25 mouse cellular contexts compared by ENCODE assay signal in genomic region chr6:128457186-128457585, GRCm38 (mm10). TPM values are rescaled to one million over a fixed set of nuclear protein-coding genes. Genes with fewer than 3 reads are reported as not detected.
DNase-seq lines count a peak whose midpoint lies in the region; ATAC-seq lines count a peak whose summit lies in the region.
"Had no signal": no experiment of that assay in that cellular context is flagged by ENCODE, and none has a peak within 500 bp of the region (broad histone marks: within the 10 kb centered on the region; RNA-seq: fewer than 3 reads in every experiment).

No protein-coding gene starts in this region.

- H3K36me3 ChIP-seq in midbrain, embryonic 11.5 days (ENCODE audit: control insufficient read depth, insufficient read depth, low read length): no peaks in the 10 kb centered on the region
- no peaks in the 10 kb centered on the region for H3K36me3 ChIP-seq in midbrain, embryonic 13.5 days
- no peaks in the 10 kb centered on the region for H3K36me3 ChIP-seq in hindbrain, embryonic 12.5 days
- H3K36me3 ChIP-seq: embryonic facial prominence, embryonic 13.5 days; embryonic facial prominence, embryonic 15.5 days; forebrain, embryonic 10.5 days; forebrain, embryonic 12.5 days; G1E had no signal

- no peak overlapping the region for H3K4me3 ChIP-seq in midbrain, embryonic 11.5 days (ENCODE audit: low read depth, low read length)
- H3K4me3 ChIP-seq in midbrain, embryonic 13.5 days (replicated peaks): no peak overlapping the region
- H3K4me3 ChIP-seq in hindbrain, embryonic 12.5 days: no peak overlapping the region
- H3K4me3 ChIP-seq: embryonic facial prominence, embryonic 13.5 days; embryonic facial prominence, embryonic 15.5 days; erythroblast, embryonic 14.5 days; forebrain, embryonic 10.5 days; forebrain, embryonic 12.5 days had no signal

- H3K4me2 ChIP-seq in midbrain, embryonic 11.5 days: no peak overlapping the region
- no peak overlapping the region for H3K4me2 ChIP-seq in midbrain, embryonic 13.5 days (replicated peaks)
- H3K4me2 ChIP-seq in hindbrain, embryonic 12.5 days (replicated peaks): no peak overlapping the region
- H3K4me2 ChIP-seq: embryonic facial prominence, embryonic 13.5 days; embryonic facial prominence, embryonic 15.5 days; forebrain, embryonic 12.5 days had no signal

- H3K27me3 ChIP-seq in midbrain, embryonic 11.5 days (ENCODE audit: control insufficient read depth, insufficient read depth, low read length): no peaks in the 10 kb centered on the region
- H3K27me3 ChIP-seq in midbrain, embryonic 13.5 days: no peaks in the 10 kb centered on the region
- no peaks in the 10 kb centered on the region for H3K27me3 ChIP-seq in hindbrain, embryonic 12.5 days
- H3K27me3 ChIP-seq: CH12.LX; embryonic facial prominence, embryonic 13.5 days; embryonic facial prominence, embryonic 15.5 days; forebrain, embryonic 12.5 days; Patski had no signal

- WGBS in midbrain, embryonic 11.5 days: 86% methylated on average over 5 of the region's 5 CpGs
- 87% methylated on average over 5 of the region's 5 CpGs for WGBS in midbrain, embryonic 13.5 days
- 83% methylated on average over 5 of the region's 5 CpGs for WGBS in hindbrain, embryonic 12.5 days

- DNase-seq in adrenal gland, adult 2 months: peak; percentile 49
- DNase-seq in adrenal gland, postnatal 4 days (ENCODE audit: low spot score in 2 of 2): no peak
- DNase-seq in adrenal gland, postnatal 14 days: peak; percentile 28
- no peak for DNase-seq in adrenal gland, adult 8-10 months
- DNase-seq in midbrain, embryonic 11.5 days (ENCODE audit: low spot score, missing footprints): peak; percentile 19
- DNase-seq: B cell, adult 2 months; cerebellum, adult 11-12 months; cerebellum, adult 2 months; cerebellum, adult 9-10 months; cerebellum, postnatal 10 days; cerebellum, postnatal 25 days had no signal

- H3K9ac ChIP-seq in midbrain, embryonic 11.5 days (ENCODE audit: low read length): no peak overlapping the region
- no peak overlapping the region for H3K9ac ChIP-seq in midbrain, embryonic 13.5 days (replicated peaks)
- no peak overlapping the region for H3K9ac ChIP-seq in hindbrain, embryonic 12.5 days
- H3K9ac ChIP-seq: embryonic facial prominence, embryonic 13.5 days; embryonic facial prominence, embryonic 15.5 days; forebrain, embryonic 12.5 days had no signal

- H3K4me1 ChIP-seq in midbrain, embryonic 11.5 days (ENCODE audit: control insufficient read depth, insufficient read depth, low read length): no peaks in the 10 kb centered on the region
- no peaks in the 10 kb centered on the region for H3K4me1 ChIP-seq in midbrain, embryonic 13.5 days (replicated peaks)
- H3K4me1 ChIP-seq in hindbrain, embryonic 12.5 days: no peaks in the 10 kb centered on the region
- H3K4me1 ChIP-seq: embryonic facial prominence, embryonic 13.5 days; embryonic facial prominence, embryonic 15.5 days; forebrain, embryonic 10.5 days; forebrain, embryonic 12.5 days had no signal

- ATAC-seq in midbrain, embryonic 11.5 days (ENCODE audit: low FRiP score): no peak
- no peak for ATAC-seq in midbrain, embryonic 13.5 days
- ATAC-seq in hindbrain, embryonic 12.5 days (ENCODE audit: low FRiP score): no peak
- ATAC-seq: activated CD4-positive, CD25-positive, alpha-beta regulatory T cell, adult 4 months; CD4-positive, CD25-positive, alpha-beta regulatory T cell, adult 4 months; forebrain, embryonic 14.5 days; forebrain, embryonic 16.5 days; Patski had no signal

- no peak overlapping the region for H3K27ac ChIP-seq in midbrain, embryonic 11.5 days (ENCODE audit: low read depth, low read length)
- H3K27ac ChIP-seq in midbrain, embryonic 13.5 days: no peak overlapping the region
- H3K27ac ChIP-seq in hindbrain, embryonic 12.5 days: no peak overlapping the region
- H3K27ac ChIP-seq: embryonic facial prominence, embryonic 13.5 days; embryonic facial prominence, embryonic 15.5 days; forebrain, embryonic 10.5 days; forebrain, embryonic 12.5 days had no signal

- no peaks in the 10 kb centered on the region for H3K9me3 ChIP-seq in midbrain, embryonic 11.5 days (ENCODE audit: control insufficient read depth, low read length)
- no peaks in the 10 kb centered on the region for H3K9me3 ChIP-seq in midbrain, embryonic 13.5 days
- H3K9me3 ChIP-seq in hindbrain, embryonic 12.5 days (replicated peaks): no peaks in the 10 kb centered on the region
- H3K9me3 ChIP-seq: embryonic facial prominence, embryonic 13.5 days; embryonic facial prominence, embryonic 15.5 days; forebrain, embryonic 10.5 days; forebrain, embryonic 12.5 days; G1E had no signal

RNA-seq across cellular contexts. Expression of gene Fkbp4, which starts 18.7 kb away (rescaled TPM):
- total RNA-seq in adrenal gland, adult 2 months (2021): 100 to 1,000 TPM; 229 to 272 TPM
- 187 and 202 TPM in 2 replicates for polyA plus RNA-seq in adrenal gland, adult 2 months (2012; rRNA removed)
- 100 to 1,000 TPM; 190 to 194 TPM for total RNA-seq in adrenal gland, postnatal 4 days (2021)
- total RNA-seq in adrenal gland, postnatal 14 days (2021): 198 and 230 TPM in 2 replicates
- 100 to 1,000 TPM; 186 to 394 (median 267) TPM for total RNA-seq in adrenal gland, adult 8-10 months (2022)
- polyA plus RNA-seq in midbrain, embryonic 11.5 days (2014; fragmentation: Nextera tagmentation; extraction: Ambion mirVana): 559 and 584 TPM in 2 replicates
- 430 and 454 TPM in 2 replicates for polyA plus RNA-seq in midbrain, embryonic 13.5 days (2015; fragmentation: Nextera tagmentation; extraction: Ambion mirVana)
- polyA plus RNA-seq in hindbrain, embryonic 12.5 days (2016; fragmentation: Nextera tagmentation; extraction: Ambion mirVana): 415 and 439 TPM in 2 replicates

RNA-seq across cellular contexts. Expression of gene Itfg2, which starts 32.5 kb away (rescaled TPM):
- 10 to 100 TPM; 28.6 to 32.8 TPM for total RNA-seq in adrenal gland, adult 2 months (2021)
- 31.7 and 40.3 TPM in 2 replicates for polyA plus RNA-seq in adrenal gland, adult 2 months (2012; rRNA removed)
- total RNA-seq in adrenal gland, postnatal 4 days (2021): 10 to 100 TPM; 30.8 to 43.9 TPM
- total RNA-seq in adrenal gland, postnatal 14 days (2021): 21.6 and 35.8 TPM in 2 replicates
- 10 to 100 TPM; 27.1 to 38.6 (median 34.9) TPM for total RNA-seq in adrenal gland, adult 8-10 months (2022)
- polyA plus RNA-seq in midbrain, embryonic 11.5 days (2014; fragmentation: Nextera tagmentation; extraction: Ambion mirVana): 26.3 and 27.2 TPM in 2 replicates
- polyA plus RNA-seq in midbrain, embryonic 13.5 days (2015; fragmentation: Nextera tagmentation; extraction: Ambion mirVana): 43.6 and 48.7 TPM in 2 replicates
- 33.4 and 37.7 TPM in 2 replicates for polyA plus RNA-seq in hindbrain, embryonic 12.5 days (2016; fragmentation: Nextera tagmentation; extraction: Ambion mirVana)

RNA-seq across cellular contexts. Expression of gene Nrip2, which starts 58.1 kb away (rescaled TPM):
- total RNA-seq in adrenal gland, adult 2 months (2021): 1 to 10 TPM; 2.1 to 2.5 TPM
- polyA plus RNA-seq in adrenal gland, adult 2 months (2012; rRNA removed): 2.6 and 3.9 TPM in 2 replicates
- total RNA-seq in adrenal gland, postnatal 4 days (2021): 1 to 10 TPM; 4.1 to 6.2 TPM
- 2.7 and 2.9 TPM in 2 replicates for total RNA-seq in adrenal gland, postnatal 14 days (2021)
- total RNA-seq in adrenal gland, adult 8-10 months (2022): 1 to 10 TPM; 2.5 to 3.0 (median 2.8) TPM
- polyA plus RNA-seq in midbrain, embryonic 11.5 days (2014; fragmentation: Nextera tagmentation; extraction: Ambion mirVana): 2.2 and 2.7 TPM in 2 replicates
- 7.7 and 7.8 TPM in 2 replicates for polyA plus RNA-seq in midbrain, embryonic 13.5 days (2015; fragmentation: Nextera tagmentation; extraction: Ambion mirVana)
- 4.1 and 5.6 TPM in 2 replicates for polyA plus RNA-seq in hindbrain, embryonic 12.5 days (2016; fragmentation: Nextera tagmentation; extraction: Ambion mirVana)
- polyA plus RNA-seq: erythroblast, embryonic 14.5 days; G1E had no signal

Comparison
In these comparisons a context has a peak if more than half of its experiments do, and no peak if none do; other contexts are left out.
1. DNase-seq: peak in adrenal gland, adult 2 months (single experiment), adrenal gland, postnatal 14 days (single experiment) and midbrain, embryonic 11.5 days (single experiment); none in adrenal gland, postnatal 4 days (0 of 2) and adrenal gland, adult 8-10 months (single experiment).